Mouse (Mus musculus) forebrain, embryonic 16.5 days (tissue): ENCODE data around the gene Eif3l. TPM values are rescaled to one million over a fixed set of nuclear protein-coding genes. Genes with fewer than 3 reads are reported as not detected.

Experiments
- ATAC-seq: fragments of 200-750 bp; cut with Nextera tagmentation; 2 replicates; pipeline ENCODE4 v1.8.0; 2017; ENCODE audit warnings: mild to moderate bottlenecking, moderate library complexity
- H3K27ac ChIP-seq: fragments of 300-500 bp; sonication (generic); 2 replicates; pipeline ENCODE4 v1.5.1; 2014; ENCODE audit warnings: low read length, control low read depth
- H3K27me3 ChIP-seq: fragments of 300-500 bp; sonication (generic); replicated peaks from 2 replicates; pipeline ENCODE4 v1.6.1; 2014; ENCODE audit warnings: low read length; ENCODE audit not compliant: control insufficient read depth, insufficient read depth
- H3K36me3 ChIP-seq: fragments of 300-500 bp; sonication (generic); 2 replicates; pipeline ENCODE4 v1.6.1; 2014; ENCODE audit not compliant: control insufficient read depth, insufficient read depth
- H3K4me1 ChIP-seq: fragments of 300-500 bp; sonication (generic); replicated peaks from 2 replicates; pipeline ENCODE4 v1.6.1; 2014; ENCODE audit warnings: low read length; ENCODE audit not compliant: control insufficient read depth, insufficient read depth
- H3K4me2 ChIP-seq: fragments of 300-500 bp; sonication (generic); 2 replicates; pipeline ENCODE4 v1.6.1; 2014; ENCODE audit warnings: mild to moderate bottlenecking, low read length, control low read depth
- H3K4me3 ChIP-seq: fragments of 300-500 bp; sonication (generic); replicated peaks from 2 replicates; pipeline ENCODE4 v1.5.1; 2014; ENCODE audit warnings: mild to moderate bottlenecking, low read length, control low read depth
- H3K9ac ChIP-seq: fragments of 300-500 bp; sonication (generic); replicated peaks from 2 replicates; pipeline ENCODE4 v1.6.1; 2014; ENCODE audit warnings: low read depth, low read length, control low read depth
- H3K9me3 ChIP-seq: fragments of 300-500 bp; sonication (generic); 2 replicates; pipeline ENCODE4 v1.6.1; 2016; ENCODE audit warnings: low read length; ENCODE audit not compliant: control insufficient read depth
- WGBS: fragments of 180-500 bp; shearing (Covaris S2); extraction: QIAGEN DNeasy Blood & Tissue Kit; methylation state at CpG from one replicate; pipeline ENCODE4 v1.1.7; 2014; 5-methylcytosine and 5-hydroxymethylcytosine counted together
- polyA plus RNA-seq: library from polyadenylated mRNA; unstranded; fragments of >200 nt; fragmentation: Nextera tagmentation; extraction: Ambion mirVana; gene quantifications from 2 replicates; pipeline ENCODE4 v1.2.1, GENCODE M21; 2015

Eif3l gene
- polyA plus RNA-seq = 188 and 205 TPM in 2 replicates

DNA sequence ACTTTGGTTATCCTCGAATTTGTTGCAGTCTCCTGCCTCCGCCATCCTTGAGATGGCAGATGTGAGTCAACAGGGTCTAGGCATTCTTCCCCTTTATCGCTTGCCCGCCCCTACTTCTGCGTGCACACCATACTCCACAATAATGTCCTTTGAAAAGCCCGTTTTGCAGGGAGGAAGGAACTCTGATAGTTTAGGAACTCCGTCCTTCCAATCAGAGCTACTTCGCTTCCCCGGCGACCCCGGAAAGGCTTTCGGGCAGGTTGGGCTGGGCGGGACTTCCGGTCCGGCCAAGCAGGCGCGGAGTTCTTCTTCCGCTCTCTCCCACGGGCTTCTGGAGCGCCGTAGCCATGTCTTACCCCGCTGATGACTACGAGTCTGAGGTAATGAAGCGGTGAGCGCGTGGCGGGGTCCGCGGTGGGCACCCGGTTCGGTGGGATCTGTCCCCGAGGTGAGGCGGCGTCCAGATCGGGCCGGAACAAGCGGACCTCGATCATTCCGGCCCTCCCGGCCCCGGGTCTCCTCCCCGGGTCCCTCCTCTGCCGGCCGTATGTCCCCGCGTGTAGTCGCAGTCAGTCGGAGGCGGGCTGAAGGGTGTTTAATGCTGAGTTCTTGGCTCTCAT, at the start of gene Eif3l:
TSS of gene Eif3l (plus strand) at position 267 of the 620 bp plus-strand sequence.
- H3K36me3 ChIP-seq = peaks cover 24% of the 10 kb centered on the region
- under 1% methylated on average over 49 of the region's 49 CpGs for WGBS
- peak within 1 kb of the TSS; percentile 84 for H3K9ac ChIP-seq
- peak within 1 kb of the TSS; percentile 89 for H3K4me3 ChIP-seq
- peaks cover 17% of the 10 kb centered on the region for H3K4me1 ChIP-seq
- H3K9me3 ChIP-seq = no peaks in the 10 kb centered on the region
- H3K27me3 ChIP-seq = no peaks in the 10 kb centered on the region
- peak within 1 kb of the TSS; percentile 70 for H3K27ac ChIP-seq
- ATAC-seq = peak; percentile 97
- H3K4me2 ChIP-seq = peak within 1 kb of the TSS; percentile 75

DNA sequence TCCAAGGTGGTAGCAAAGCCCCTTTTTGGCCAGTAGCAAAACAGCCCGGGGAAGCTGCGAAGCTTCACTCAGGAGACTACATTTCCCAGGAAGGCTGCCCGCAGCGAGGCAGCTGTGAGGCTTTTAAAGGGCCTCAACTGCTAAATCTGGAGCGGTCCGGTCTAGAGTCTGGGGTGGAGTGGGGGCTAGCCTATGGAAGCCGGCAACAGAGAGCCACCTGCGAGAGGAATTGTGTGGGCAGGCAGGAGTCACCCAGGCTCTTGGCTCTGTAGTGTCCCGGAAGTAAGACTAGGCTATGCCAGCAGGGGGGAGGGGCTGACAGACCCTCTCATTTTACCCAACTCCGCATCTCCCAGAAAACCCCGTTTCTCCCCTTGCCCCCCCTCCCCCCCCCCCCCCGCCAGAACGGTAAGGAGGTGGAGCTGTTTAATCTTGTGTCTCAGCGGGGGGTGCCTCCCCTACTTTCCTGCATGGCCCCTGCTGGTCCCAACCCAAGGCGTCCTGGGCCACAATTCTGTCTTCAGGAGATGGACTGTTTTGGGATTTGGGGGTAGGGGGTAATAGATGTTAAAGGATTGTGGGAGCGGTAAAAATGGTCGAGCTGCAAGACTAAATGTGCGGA, 49.2 kb upstream of the Eif3l start:
- Histone ChIP-seq H3K4me3 (peak overlapping the region; percentile 17; the same call in 1 of the 2 replicates), H3K4me1 (peaks cover 34% of the 10 kb centered on the region), H3K9me3 (no peaks in the 10 kb centered on the region), H3K36me3 (no peaks in the 10 kb centered on the region), H3K27ac (no peak overlapping the region), H3K27me3 (no peaks in the 10 kb centered on the region), H3K9ac (peak overlapping the region; percentile 32; the same call in 1 of the 2 replicates), H3K4me2 (peak overlapping the region; percentile 39)
- WGBS = 13% methylated on average over 15 of the region's 18 CpGs
- no peak for ATAC-seq

DNA sequence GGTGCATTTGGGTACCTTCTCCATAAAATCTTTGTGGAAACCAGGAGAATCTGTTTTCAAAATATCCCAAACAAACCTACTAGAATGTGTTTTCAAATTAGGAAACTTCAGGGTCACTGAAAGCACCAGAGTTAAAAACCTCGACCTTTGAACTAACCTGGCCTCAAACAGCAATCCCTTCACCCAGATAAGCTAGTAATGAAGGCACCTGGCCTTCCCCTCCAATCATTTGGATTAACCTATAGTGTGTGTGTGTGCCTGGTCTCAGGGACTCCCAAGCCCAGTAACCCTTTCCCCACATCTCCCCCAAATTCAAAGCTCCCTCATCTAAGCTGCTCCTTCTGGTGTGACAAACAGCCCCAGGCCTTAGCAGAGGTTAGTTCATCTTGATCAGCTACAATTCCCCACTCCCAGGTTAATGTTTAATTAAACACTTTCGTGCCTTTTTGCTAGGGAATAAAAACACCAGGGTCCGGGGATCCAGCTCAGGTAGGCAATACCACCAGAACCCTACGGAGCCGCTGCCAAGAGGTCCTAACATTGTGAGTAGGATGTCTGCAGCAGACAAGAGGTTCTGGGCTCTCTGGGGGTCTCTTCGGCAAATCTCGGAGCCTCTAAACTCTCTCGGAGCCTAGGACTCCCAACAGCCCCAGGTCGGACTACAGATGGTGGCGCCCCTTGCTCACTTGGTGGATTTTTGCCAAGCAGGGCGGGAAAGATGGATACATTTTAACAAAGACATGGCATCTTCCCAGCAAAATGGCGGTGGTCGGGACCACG, 48.3 kb upstream of the Eif3l start:
- Histone ChIP-seq H3K36me3 (no peaks in the 10 kb centered on the region), H3K4me2 (peak overlapping the region; percentile 85), H3K27ac (peak overlapping the region; percentile 82; the same call in 1 of the 2 replicates), H3K4me1 (peaks cover 40% of the 10 kb centered on the region), H3K27me3 (no peaks in the 10 kb centered on the region), H3K9me3 (no peaks in the 10 kb centered on the region), H3K9ac (peak overlapping the region; percentile 93; the same call in 1 of the 2 replicates), H3K4me3 (peak overlapping the region; percentile 82)
- 32% methylated on average over 14 of the region's 14 CpGs for WGBS
- ATAC-seq = no peak

DNA sequence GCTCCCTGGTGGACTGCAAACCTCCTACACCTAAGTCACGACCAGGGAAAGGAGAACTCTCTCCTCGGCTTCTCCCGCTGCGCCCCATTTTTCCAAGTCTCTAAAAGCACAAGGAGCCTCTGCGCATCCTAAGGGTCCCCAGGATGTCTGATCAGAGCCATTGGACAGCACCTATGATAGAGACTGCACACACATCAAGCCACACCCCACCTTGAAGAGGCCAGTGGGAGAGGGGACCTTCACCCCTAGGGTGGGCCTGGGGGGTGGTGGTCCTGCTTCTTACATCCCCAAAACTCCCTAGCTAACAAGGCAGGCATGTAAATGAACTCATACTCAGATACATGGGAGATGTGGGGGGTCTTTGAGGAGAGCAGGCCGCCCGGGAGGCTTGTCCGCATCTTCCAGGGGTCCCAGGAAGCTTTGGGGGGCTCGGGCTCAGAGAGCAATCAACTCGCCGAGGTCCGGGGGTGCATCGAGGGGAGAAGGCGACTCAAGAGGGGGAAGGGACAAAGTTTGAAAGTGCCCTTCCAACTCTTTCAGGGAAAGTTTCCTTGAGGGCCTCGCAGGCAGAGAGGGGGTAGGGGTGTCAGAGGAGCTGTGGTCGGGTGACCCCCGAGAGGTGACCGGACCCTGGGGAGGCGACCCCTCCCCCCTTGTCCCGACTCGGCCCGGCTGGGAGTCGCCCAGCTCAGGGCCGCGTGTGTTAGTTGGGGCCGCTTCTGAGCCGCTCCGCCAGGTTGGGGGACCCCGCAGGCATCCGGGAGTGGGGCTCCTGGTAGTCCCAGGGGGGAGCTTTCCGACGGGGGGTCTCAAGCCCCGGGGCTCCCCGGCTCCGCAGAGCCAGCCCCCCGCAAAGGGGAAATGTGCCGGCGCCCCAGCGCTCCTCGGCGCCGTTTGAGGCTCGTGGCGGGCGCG, 47.4 kb upstream of the Eif3l start:
- no peaks in the 10 kb centered on the region for H3K9me3 ChIP-seq
- peak overlapping the region; percentile 82 for H3K4me3 ChIP-seq
- peak overlapping the region; percentile 85 for H3K4me2 ChIP-seq
- H3K4me1 ChIP-seq = peaks cover 47% of the 10 kb centered on the region
- ATAC-seq = peak; percentile 9; the same call in 1 of the 2 replicates
- 6% methylated on average over 44 of the region's 46 CpGs for WGBS
- H3K27ac ChIP-seq = peak overlapping the region; percentile 82
- H3K36me3 ChIP-seq = no peaks in the 10 kb centered on the region
- no peaks in the 10 kb centered on the region for H3K27me3 ChIP-seq
- H3K9ac ChIP-seq = peak overlapping the region; percentile 93

DNA sequence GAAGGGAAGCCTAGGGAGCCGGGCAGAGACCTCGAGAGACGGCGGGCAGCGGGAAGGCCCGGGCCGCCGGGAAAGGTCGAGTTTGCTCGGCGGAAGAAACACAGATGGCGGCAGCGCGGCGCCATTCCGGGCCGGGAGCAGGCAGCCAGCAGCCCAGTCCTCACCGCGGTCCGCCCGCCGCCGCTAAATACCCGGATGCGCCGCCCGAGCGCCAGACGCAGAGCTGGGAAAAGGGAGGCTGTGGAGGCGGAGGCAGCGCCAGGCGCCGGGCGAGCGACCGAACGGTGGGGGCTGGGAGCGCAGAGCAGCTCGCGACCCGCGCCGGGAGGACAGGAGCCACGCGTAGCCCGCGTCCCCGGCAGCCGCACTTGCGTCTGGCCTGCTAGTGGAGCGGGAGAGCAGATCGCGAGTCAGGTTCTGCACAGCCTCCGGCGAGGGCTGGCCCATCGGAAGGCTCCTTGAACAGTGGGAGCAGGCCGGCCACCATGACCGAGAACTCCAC, 46.7 kb upstream of the Eif3l start, which contains the start of gene H1f0:
TSS of gene H1f0 (plus strand) at position 214 of the 502 bp plus-strand sequence.
- H3K9ac ChIP-seq = peak within 1 kb of the TSS; percentile 93
- peaks cover 50% of the 10 kb centered on the region for H3K4me1 ChIP-seq
- peak within 1 kb of the TSS; percentile 85 for H3K4me2 ChIP-seq
- H3K36me3 ChIP-seq = no peaks in the 10 kb centered on the region
- no peaks in the 10 kb centered on the region for H3K9me3 ChIP-seq
- H3K27ac ChIP-seq = peak within 1 kb of the TSS; percentile 82
- H3K4me3 ChIP-seq = peak within 1 kb of the TSS; percentile 82
- WGBS = under 1% methylated on average over 56 of the region's 58 CpGs
- no peaks in the 10 kb centered on the region for H3K27me3 ChIP-seq
- ATAC-seq = peak; percentile 88

DNA sequence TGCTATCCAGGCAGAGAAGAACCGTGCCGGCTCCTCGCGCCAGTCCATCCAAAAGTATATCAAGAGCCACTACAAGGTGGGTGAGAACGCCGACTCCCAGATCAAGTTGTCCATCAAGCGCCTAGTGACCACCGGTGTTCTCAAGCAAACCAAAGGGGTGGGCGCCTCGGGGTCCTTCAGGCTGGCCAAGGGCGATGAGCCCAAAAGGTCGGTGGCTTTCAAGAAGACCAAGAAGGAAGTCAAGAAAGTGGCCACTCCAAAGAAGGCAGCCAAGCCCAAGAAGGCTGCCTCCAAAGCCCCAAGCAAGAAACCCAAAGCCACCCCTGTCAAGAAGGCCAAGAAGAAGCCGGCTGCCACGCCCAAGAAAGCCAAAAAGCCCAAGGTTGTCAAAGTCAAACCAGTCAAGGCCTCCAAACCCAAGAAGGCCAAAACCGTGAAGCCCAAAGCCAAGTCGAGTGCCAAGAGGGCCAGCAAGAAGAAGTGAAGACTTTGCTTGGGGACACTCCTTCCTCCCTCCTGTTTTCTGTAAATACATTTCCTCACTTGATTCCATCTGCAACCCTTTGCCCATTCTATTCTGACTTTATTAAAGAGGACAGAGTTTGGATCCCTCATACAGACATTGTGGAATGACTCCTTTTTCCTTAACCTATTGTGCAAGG, 46.0 kb upstream of the Eif3l start:
- no peaks in the 10 kb centered on the region for H3K9me3 ChIP-seq
- ATAC-seq = no peak
- H3K4me3 ChIP-seq = peak overlapping the region; percentile 82
- peak overlapping the region; percentile 82 for H3K27ac ChIP-seq
- H3K4me2 ChIP-seq = peak overlapping the region; percentile 85
- H3K36me3 ChIP-seq = no peaks in the 10 kb centered on the region
- H3K27me3 ChIP-seq = no peaks in the 10 kb centered on the region
- 20% methylated on average over 16 of the region's 16 CpGs for WGBS
- peak overlapping the region; percentile 93 for H3K9ac ChIP-seq
- H3K4me1 ChIP-seq = peaks cover 50% of the 10 kb centered on the region

DNA sequence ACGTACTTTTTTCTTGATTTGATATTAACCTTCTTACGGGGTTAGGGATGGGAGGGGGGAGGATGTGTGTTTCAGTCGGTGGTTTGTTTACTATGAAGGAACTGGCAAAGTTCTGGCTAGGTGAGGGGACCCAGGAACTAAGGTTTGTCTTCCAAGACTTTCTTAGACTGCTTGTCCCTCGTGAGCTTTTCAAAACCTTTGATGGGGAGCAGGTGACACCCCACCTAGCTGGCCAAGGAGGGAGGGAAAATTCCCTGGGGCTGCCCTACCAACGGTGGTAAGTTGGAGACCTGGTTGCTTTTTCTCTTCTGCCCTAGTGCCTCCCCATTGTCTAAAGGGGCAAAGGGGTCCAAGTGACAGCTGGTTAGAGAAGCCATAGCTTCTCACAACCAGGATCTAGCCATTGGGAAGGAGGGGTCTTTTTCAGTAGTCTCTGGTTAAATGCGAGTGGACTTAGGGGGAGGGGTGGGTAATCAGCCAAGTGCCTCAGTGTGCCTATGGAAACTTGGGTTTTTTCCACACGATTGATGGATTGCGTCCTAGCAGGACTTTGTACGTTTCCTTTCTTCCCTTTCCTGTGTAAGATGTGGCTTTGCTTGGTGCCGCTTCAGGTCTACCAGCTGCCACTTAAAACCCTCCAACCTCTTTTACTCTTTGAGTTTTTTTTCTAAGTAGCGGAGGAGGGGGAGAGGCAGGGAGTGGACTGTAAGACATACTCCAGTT, 45.3 kb upstream of the Eif3l start:
- Histone ChIP-seq H3K36me3 (no peaks in the 10 kb centered on the region), H3K27me3 (no peaks in the 10 kb centered on the region), H3K4me2 (peak overlapping the region; percentile 85), H3K27ac (peak overlapping the region; percentile 54), H3K9ac (peak overlapping the region; percentile 93), H3K9me3 (no peaks in the 10 kb centered on the region), H3K4me3 (peak overlapping the region; percentile 82), H3K4me1 (peaks cover 50% of the 10 kb centered on the region)
- WGBS = 3% methylated on average over 11 of the region's 11 CpGs
- ATAC-seq = no peak
